Mouse (Mus musculus): ENCODE data around the gene Gtf2a2. TPM values are rescaled to one million over a fixed set of nuclear protein-coding genes. Genes with fewer than 3 reads are reported as not detected.

Gene Gtf2a2
- total and polyA plus RNA-seq, 2 experiments from 2014 or later = 105 to 203 TPM

GRCm38 (mm10) chr9:70033056-70033455 is 20.7 kb downstream of the Gtf2a2 start:
- Histone ChIP-seq H3K4me1 (ENCODE audit: control insufficient read depth, insufficient read depth) (no peaks in the 10 kb centered on the region), H3K27ac (ENCODE audit: low read depth) (no peak overlapping the region), H3K27me3 (ENCODE audit: control insufficient read depth, insufficient read depth, low read length) (no peaks in the 10 kb centered on the region), H3K9ac (replicated peaks; ENCODE audit: low read depth, low read length) (no peak overlapping the region), H3K36me3 (replicated peaks; ENCODE audit: control insufficient read depth, insufficient read depth, low read length) (no peaks in the 10 kb centered on the region), H3K9me3 (replicated peaks; ENCODE audit: control insufficient read depth, low read length) (no peaks in the 10 kb centered on the region), H3K4me3 (ENCODE audit: low read depth, low read length) (no peak overlapping the region), H3K4me2 (ENCODE audit: low read depth, low read length) (no peak overlapping the region)
- TF ChIP-seq CTCF (IDR thresholded peaks at IDR 0.05; ENCODE audit: low read depth) (no peak), EP300 (IDR thresholded peaks at IDR 0.05; ENCODE audit: low read depth) (no peak)
- WGBS = 74% methylated on average over 9 of the region's 9 CpGs
- no peak for DNase-seq (ENCODE audit: low spot score)
- no peak for ATAC-seq (ENCODE audit: insufficient read depth, low read depth)

DNA sequence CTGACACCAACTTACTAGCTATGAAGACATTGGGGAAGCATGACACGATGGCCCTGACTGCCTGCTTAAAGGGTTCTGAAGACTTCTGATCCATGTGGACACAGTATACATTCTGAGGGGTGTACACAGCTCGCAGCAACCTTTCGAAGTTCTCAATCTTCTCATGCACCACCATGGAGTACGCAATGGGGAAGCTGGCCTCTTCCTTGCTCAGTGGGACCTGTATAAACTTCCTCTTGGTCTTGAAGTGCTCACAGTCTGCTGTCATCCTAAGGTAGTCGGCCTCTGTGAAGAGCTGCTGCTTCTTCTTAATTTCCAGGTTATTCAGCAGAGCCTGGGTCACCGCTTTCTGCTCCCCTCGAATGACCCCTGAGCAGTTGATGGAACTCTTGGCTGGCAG is 22.4 kb downstream of the Gtf2a2 start:
- Histone ChIP-seq H3K27ac (ENCODE audit: low read depth) (no peak overlapping the region), H3K4me3 (ENCODE audit: low read depth, low read length) (no peak overlapping the region), H3K4me1 (ENCODE audit: control insufficient read depth, insufficient read depth) (no peaks in the 10 kb centered on the region), H3K9me3 (replicated peaks; ENCODE audit: control insufficient read depth, low read length) (no peaks in the 10 kb centered on the region), H3K9ac (replicated peaks; ENCODE audit: low read depth, low read length) (no peak overlapping the region), H3K27me3 (ENCODE audit: control insufficient read depth, insufficient read depth, low read length) (no peaks in the 10 kb centered on the region), H3K4me2 (ENCODE audit: low read depth, low read length) (no peak overlapping the region), H3K36me3 (replicated peaks; ENCODE audit: control insufficient read depth, insufficient read depth, low read length) (no peaks in the 10 kb centered on the region)
- TF ChIP-seq EP300 (IDR thresholded peaks at IDR 0.05; ENCODE audit: low read depth) (no peak), CTCF (IDR thresholded peaks at IDR 0.05; ENCODE audit: low read depth) (no peak)
- DNase-seq (ENCODE audit: low spot score) (no peak), ATAC-seq (ENCODE audit: insufficient read depth, low read depth) (no peak)
- 89% methylated on average over 7 of the region's 7 CpGs for WGBS

DNA sequence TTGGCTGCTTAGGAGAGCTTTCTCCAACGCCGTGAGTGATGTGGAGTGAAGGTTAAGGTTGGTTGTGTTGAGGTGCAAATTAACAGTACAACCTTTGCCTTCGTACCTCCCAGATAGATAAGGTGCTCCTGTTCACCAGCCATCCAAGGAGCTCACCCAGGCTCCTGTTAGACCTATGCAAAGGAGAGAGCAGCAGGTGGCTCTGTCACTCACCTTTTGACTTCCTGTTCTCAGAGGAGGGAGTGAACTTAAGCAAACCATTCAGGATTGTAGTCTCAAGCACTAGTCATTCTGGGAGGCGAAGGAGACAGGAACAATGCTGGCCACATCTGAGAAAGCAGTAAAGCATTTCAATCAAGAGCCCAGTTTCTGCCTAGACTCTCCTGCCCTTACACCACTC is 24.3 kb downstream of the Gtf2a2 start:
- Histone ChIP-seq H3K27ac (ENCODE audit: low read depth) (no peak overlapping the region), H3K4me3 (ENCODE audit: low read depth, low read length) (no peak overlapping the region), H3K4me2 (ENCODE audit: low read depth, low read length) (no peak overlapping the region), H3K4me1 (ENCODE audit: control insufficient read depth, insufficient read depth) (no peaks in the 10 kb centered on the region), H3K9me3 (replicated peaks; ENCODE audit: control insufficient read depth, low read length) (no peaks in the 10 kb centered on the region), H3K9ac (replicated peaks; ENCODE audit: low read depth, low read length) (no peak overlapping the region), H3K27me3 (ENCODE audit: control insufficient read depth, insufficient read depth, low read length) (no peaks in the 10 kb centered on the region), H3K36me3 (replicated peaks; ENCODE audit: control insufficient read depth, insufficient read depth, low read length) (no peaks in the 10 kb centered on the region)
- 66% methylated on average over 4 of the region's 4 CpGs for WGBS
- DNase-seq (ENCODE audit: low spot score) (no peak), ATAC-seq (ENCODE audit: insufficient read depth, low read depth) (no peak)
- TF ChIP-seq CTCF (IDR thresholded peaks at IDR 0.05; ENCODE audit: low read depth) (no peak), EP300 (IDR thresholded peaks at IDR 0.05; ENCODE audit: low read depth) (no peak)

GRCm38 (mm10) chr9:70037988-70038387 is 25.6 kb downstream of the Gtf2a2 start, which contains the start of gene Gcnt3:
Gene Gcnt3 (minus strand): TSS chr9:70038088.
- Histone ChIP-seq H3K36me3 (replicated peaks; ENCODE audit: control insufficient read depth, insufficient read depth, low read length) (no peaks in the 10 kb centered on the region), H3K4me1 (ENCODE audit: control insufficient read depth, insufficient read depth) (no peaks in the 10 kb centered on the region), H3K9ac (replicated peaks; ENCODE audit: low read depth, low read length) (no peak within 1 kb of the TSS), H3K27me3 (ENCODE audit: control insufficient read depth, insufficient read depth, low read length) (no peaks in the 10 kb centered on the region), H3K9me3 (replicated peaks; ENCODE audit: control insufficient read depth, low read length) (no peaks in the 10 kb centered on the region), H3K27ac (ENCODE audit: low read depth) (no peak within 1 kb of the TSS), H3K4me2 (ENCODE audit: low read depth, low read length) (no peak within 1 kb of the TSS), H3K4me3 (ENCODE audit: low read depth, low read length) (no peak within 1 kb of the TSS)
- no peak for DNase-seq (ENCODE audit: low spot score)
- TF ChIP-seq EP300 (IDR thresholded peaks at IDR 0.05; ENCODE audit: low read depth) (no peak), CTCF (IDR thresholded peaks at IDR 0.05; ENCODE audit: low read depth) (no peak)
- 75% methylated on average over 7 of the region's 7 CpGs for WGBS
- ATAC-seq (ENCODE audit: insufficient read depth, low read depth) = no peak

DNA sequence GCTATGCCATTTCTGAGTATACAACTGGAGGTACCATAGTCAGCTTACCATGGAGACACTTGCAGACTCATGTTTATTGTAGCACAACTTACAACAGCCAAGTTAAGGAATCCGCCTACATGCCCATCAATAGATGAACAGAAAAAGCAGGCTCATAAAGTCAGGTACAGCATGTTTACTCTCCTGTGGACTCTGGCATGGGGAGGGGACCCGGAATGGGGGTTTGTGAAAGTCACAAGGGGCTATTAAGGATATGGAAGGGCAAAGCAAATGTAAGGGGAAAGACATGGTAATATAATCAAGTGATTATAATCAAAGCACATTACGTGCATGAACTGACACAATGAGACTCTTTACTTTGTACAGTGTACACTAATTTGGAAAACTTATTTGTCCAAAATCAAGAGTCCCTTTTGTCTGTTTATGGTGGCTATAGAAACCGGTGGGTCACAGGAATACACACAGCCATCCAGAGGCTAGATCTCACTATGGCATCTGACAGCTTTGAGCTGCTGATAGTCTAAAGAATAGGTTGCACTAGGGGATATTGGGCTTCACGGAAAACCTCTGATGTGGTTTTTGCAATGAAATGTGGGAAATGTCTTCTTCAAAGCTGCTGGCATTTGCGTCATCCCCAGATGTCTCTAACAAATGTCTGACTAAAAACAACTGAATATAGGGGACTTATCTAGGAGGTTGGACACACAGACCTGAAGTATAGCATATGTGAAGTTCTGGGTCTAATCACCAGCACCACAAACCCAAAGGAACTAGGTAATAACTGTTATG is 27.4 kb downstream of the Gtf2a2 start:
- H3K4me1 ChIP-seq (ENCODE audit: control insufficient read depth, insufficient read depth) = no peaks in the 10 kb centered on the region
- no peaks in the 10 kb centered on the region for H3K9me3 ChIP-seq (replicated peaks; ENCODE audit: control insufficient read depth, low read length)
- TF ChIP-seq EP300 (IDR thresholded peaks at IDR 0.05; ENCODE audit: low read depth) = no peak
- no peak for TF ChIP-seq CTCF (IDR thresholded peaks at IDR 0.05; ENCODE audit: low read depth)
- H3K4me3 ChIP-seq (ENCODE audit: low read depth, low read length) = no peak overlapping the region
- H3K36me3 ChIP-seq (replicated peaks; ENCODE audit: control insufficient read depth, insufficient read depth, low read length) = no peaks in the 10 kb centered on the region
- H3K27ac ChIP-seq (ENCODE audit: low read depth) = no peak overlapping the region
- H3K9ac ChIP-seq (replicated peaks; ENCODE audit: low read depth, low read length) = no peak overlapping the region
- H3K4me2 ChIP-seq (ENCODE audit: low read depth, low read length) = no peak overlapping the region
- DNase-seq (ENCODE audit: low spot score) (no peak), ATAC-seq (ENCODE audit: insufficient read depth, low read depth) (no peak)
- 83% methylated on average over 6 of the region's 6 CpGs for WGBS
- no peaks in the 10 kb centered on the region for H3K27me3 ChIP-seq (ENCODE audit: control insufficient read depth, insufficient read depth, low read length)

DNA sequence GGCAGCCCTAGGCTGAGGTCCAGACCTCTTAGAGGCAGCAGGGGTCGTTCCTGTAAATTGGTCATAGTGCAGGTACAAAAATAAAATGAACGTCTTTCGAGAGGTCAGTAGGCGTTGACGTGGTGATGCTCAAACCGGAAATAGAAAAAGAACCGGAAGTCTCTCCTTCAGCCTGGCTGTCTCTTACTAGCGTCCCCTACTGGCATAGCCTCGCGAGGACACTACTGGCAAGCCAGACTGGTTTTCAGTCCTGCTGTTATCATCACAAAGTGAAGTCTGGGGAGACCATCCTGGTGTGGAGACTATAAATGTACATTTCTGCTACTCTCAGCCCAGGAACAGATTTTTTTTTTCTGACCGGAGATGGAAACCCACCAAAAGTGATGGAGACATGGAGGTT is 28.2 kb downstream of the Gtf2a2 start:
- Histone ChIP-seq H3K9ac (replicated peaks; ENCODE audit: low read depth, low read length) (no peak overlapping the region), H3K9me3 (replicated peaks; ENCODE audit: control insufficient read depth, low read length) (no peaks in the 10 kb centered on the region), H3K27me3 (ENCODE audit: control insufficient read depth, insufficient read depth, low read length) (no peaks in the 10 kb centered on the region), H3K4me2 (ENCODE audit: low read depth, low read length) (no peak overlapping the region), H3K27ac (ENCODE audit: low read depth) (no peak overlapping the region), H3K4me1 (ENCODE audit: control insufficient read depth, insufficient read depth) (no peaks in the 10 kb centered on the region), H3K4me3 (ENCODE audit: low read depth, low read length) (no peak overlapping the region), H3K36me3 (replicated peaks; ENCODE audit: control insufficient read depth, insufficient read depth, low read length) (no peaks in the 10 kb centered on the region)
- no peak for DNase-seq (ENCODE audit: low spot score)
- no peak for TF ChIP-seq EP300 (IDR thresholded peaks at IDR 0.05; ENCODE audit: low read depth)
- no peak for TF ChIP-seq CTCF (IDR thresholded peaks at IDR 0.05; ENCODE audit: low read depth)
- WGBS = 60% methylated on average over 11 of the region's 11 CpGs
- no peak for ATAC-seq (ENCODE audit: insufficient read depth, low read depth)

Measured in heart, postnatal 0 days (tissue).